Mouse (Mus musculus) heart, embryonic 13.5 days (tissue): ENCODE measurements around the gene Mllt6. TPM values are rescaled to one million over a fixed set of nuclear protein-coding genes. Genes with fewer than 3 reads are reported as not detected.

ENCODE experiments used
- ATAC-seq: fragments of 200-750 bp; cut with Nextera tagmentation; 2 replicates; pipeline ENCODE4 v1.8.0; 2017; ENCODE audit warnings: moderate TSS enrichment; ENCODE audit not compliant: insufficient number of reproducible peaks, low FRiP score, low TSS enrichment; ENCODE audit errors: extremely low read depth
- H3K27ac ChIP-seq: fragments of 300-500 bp; sonication (generic); replicated peaks from 2 replicates; pipeline ENCODE4 v1.5.1; 2015; ENCODE audit warnings: moderate library complexity, mild to moderate bottlenecking, inconsistent platforms
- H3K27me3 ChIP-seq: fragments of 300-500 bp; sonication (generic); replicated peaks from 2 replicates; pipeline ENCODE4 v1.6.1; 2015; ENCODE audit warnings: mild to moderate bottlenecking, inconsistent platforms
- H3K36me3 ChIP-seq: fragments of 300-500 bp; sonication (generic); 2 replicates; pipeline ENCODE4 v1.6.1; 2015; ENCODE audit warnings: mild to moderate bottlenecking, inconsistent platforms
- H3K4me1 ChIP-seq: fragments of 300-500 bp; sonication (generic); 2 replicates; pipeline ENCODE4 v1.6.1; 2015; ENCODE audit warnings: inconsistent platforms
- H3K4me2 ChIP-seq: fragments of 300-500 bp; sonication (generic); 2 replicates; pipeline ENCODE4 v1.6.1; 2015; ENCODE audit warnings: inconsistent platforms, mild to moderate bottlenecking, moderate library complexity
- H3K4me3 ChIP-seq: fragments of 300-500 bp; sonication (generic); 2 replicates; pipeline ENCODE4 v1.5.1; 2015; ENCODE audit warnings: moderate library complexity, mild to moderate bottlenecking, inconsistent platforms
- H3K9ac ChIP-seq: fragments of 300-500 bp; sonication (generic); 2 replicates; pipeline ENCODE4 v1.6.1; 2015; ENCODE audit warnings: inconsistent platforms, mild to moderate bottlenecking, moderate library complexity
- H3K9me3 ChIP-seq: fragments of 300-500 bp; sonication (generic); 2 replicates; pipeline ENCODE4 v1.6.1; 2016; ENCODE audit warnings: inconsistent platforms
- WGBS: fragments of 180-500 bp; shearing (Covaris S2); methylation state at CpG from one replicate; pipeline ENCODE4 v1.1.7; 2015; ENCODE audit warnings: mixed read lengths; 5-methylcytosine and 5-hydroxymethylcytosine counted together
- polyA plus RNA-seq: library from polyadenylated mRNA; unstranded; fragments of >200 nt; fragmentation: Nextera tagmentation; extraction: Ambion mirVana; gene quantifications from 2 replicates; pipeline ENCODE4 v1.2.1, GENCODE M21; 2015

Mllt6 gene
- polyA plus RNA-seq, 1 experiment from 2014 or later = 1.9 TPM

DNA sequence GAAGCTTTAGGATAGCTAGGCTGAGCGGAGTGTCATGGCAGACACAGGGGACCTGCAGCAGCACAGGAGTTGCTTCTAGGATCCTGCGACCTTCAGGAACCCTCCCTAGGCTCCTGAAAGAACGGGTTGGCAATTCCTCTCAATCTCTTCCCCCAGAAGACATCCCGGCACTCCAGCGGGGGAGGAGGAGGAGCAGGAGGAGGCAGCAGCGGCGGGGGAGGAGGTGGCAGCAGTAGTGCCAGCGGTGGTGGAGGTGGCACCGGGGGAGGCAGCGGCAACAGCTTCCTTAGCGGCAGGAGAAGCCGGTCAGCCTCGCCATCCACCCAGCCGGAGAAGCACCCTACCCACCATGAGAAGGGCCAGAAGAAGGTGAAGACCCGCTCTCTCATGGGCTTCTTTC is 6.1 kb downstream of the Mllt6 start:
- peaks cover 89% of the 10 kb centered on the region for H3K36me3 ChIP-seq
- WGBS = 35% methylated on average over 15 of the region's 15 CpGs
- H3K4me2 ChIP-seq = peak overlapping the region; percentile 70

DNA sequence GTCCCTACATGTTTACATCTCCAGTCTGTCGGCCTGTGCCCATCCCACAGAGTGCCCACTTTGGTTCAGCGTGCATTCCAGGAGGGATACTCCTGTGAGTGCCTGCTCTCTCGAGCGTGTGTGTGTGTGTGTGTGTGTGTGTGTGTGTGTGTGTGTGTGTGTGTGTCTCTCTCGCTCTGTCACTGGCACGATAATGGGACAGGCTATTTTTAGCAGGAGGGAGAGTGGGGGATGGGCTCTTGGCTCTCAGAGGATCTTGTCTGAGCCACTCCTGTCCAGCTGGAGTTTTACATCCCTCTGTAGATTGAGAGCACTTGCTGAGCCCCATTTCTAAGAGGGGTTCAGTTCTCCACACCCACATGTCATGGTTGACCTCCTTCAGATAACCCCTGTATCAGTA is 6.6 kb downstream of the Mllt6 start:
- H3K9me3 ChIP-seq = no peaks in the 10 kb centered on the region
- peaks cover 95% of the 10 kb centered on the region for H3K36me3 ChIP-seq
- peak overlapping the region; percentile 33 for H3K4me3 ChIP-seq
- peak overlapping the region; percentile 94 for H3K27ac ChIP-seq
- H3K27me3 ChIP-seq = no peaks in the 10 kb centered on the region
- WGBS = 5% methylated on average over 6 of the region's 6 CpGs
- H3K4me1 ChIP-seq = peaks cover 44% of the 10 kb centered on the region
- H3K4me2 ChIP-seq = peak overlapping the region; percentile 70
- peak overlapping the region; percentile 76 for H3K9ac ChIP-seq
- ATAC-seq = peak; percentile 38; the same call in 1 of the 2 replicates

More for the DNA sequence above, 6.1 kb downstream of the Mllt6 start:
- peaks cover 50% of the 10 kb centered on the region for H3K4me1 ChIP-seq
- peak overlapping the region; percentile 94 for H3K27ac ChIP-seq
- ATAC-seq = no peak
- H3K9me3 ChIP-seq = no peaks in the 10 kb centered on the region
- peak overlapping the region; percentile 11; the same call in 1 of the 2 replicates for H3K4me3 ChIP-seq
- H3K27me3 ChIP-seq = no peaks in the 10 kb centered on the region
- H3K9ac ChIP-seq = peak overlapping the region; percentile 76

DNA sequence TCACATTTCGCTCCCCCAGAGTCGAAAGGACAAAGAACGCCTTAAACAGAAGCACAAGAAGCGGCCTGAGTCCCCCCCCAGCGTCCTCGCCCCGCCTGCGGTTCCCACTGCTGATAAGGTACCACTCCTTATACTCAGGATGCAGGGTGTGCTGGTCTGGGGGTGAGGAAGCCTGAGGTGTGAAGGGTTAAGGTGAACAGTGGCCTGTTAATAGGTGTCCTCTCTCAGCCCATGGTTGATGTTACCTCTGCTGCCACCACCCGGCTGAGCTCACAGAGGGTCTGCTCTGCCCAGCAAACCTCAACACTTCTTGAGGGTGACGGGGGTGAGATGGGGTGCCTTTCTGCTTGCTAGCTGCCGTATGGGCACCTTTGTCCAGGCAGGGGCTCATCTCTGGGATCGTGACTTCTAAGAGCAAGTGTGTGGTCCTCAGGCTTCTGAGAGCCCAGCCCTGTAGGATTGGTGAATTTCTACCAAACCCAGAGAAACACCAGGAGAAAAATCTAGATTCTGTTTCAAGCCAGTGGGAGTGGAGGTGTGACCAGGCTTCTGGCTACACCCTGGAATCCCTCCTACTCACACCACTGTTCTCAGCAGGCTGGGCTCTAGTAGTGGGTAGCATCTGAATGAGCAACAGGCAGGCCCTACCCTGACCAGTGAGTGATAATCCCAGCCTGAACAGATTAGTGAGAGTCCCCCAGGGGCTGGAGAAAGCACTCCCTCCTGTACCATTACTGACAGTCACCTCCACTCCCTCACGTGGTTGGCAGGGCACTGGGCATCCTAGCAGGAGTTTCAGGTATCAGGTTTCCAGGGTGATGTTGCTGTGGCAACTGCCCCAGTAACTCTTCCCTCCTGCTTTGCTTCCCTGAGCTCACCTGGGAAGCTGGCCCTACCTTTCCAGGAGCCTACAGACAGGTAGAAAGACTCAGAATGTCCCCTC is 7.3 kb downstream of the Mllt6 start:
- H3K4me2 ChIP-seq = peak overlapping the region; percentile 70
- H3K36me3 ChIP-seq = peaks cover 98% of the 10 kb centered on the region
- H3K4me3 ChIP-seq = peak overlapping the region; percentile 33
- H3K27ac ChIP-seq = peak overlapping the region; percentile 94
- peaks cover 37% of the 10 kb centered on the region for H3K4me1 ChIP-seq
- no peaks in the 10 kb centered on the region for H3K27me3 ChIP-seq
- WGBS = 21% methylated on average over 13 of the region's 13 CpGs
- no peaks in the 10 kb centered on the region for H3K9me3 ChIP-seq
- H3K9ac ChIP-seq = peak overlapping the region; percentile 76
- no peak; the same call in 1 of the 2 replicates for ATAC-seq

DNA sequence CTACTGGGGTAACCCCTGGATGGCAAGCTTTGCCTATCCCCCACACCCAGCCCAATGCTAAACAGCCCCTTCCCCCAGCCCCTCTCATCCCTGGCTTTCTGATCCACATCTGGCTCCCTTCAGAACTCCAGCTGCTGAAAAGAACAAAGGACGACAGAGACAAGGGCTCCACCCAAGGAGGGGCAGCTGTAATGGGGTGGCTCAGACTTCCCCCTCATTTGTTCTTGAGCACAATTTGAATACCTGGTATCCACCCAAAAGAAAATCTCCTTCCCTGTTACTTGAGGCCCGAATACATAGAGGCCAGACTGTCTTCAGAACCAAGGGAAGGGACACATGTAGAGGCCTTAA is 7.9 kb downstream of the Mllt6 start:
- WGBS = 68% methylated on average over 2 of the region's 2 CpGs
- peaks cover 98% of the 10 kb centered on the region for H3K36me3 ChIP-seq
- 0 out of 2 replicates have a peak overlapping the region, but pooled peaks have one; percentile 76 for H3K9ac ChIP-seq
- H3K4me1 ChIP-seq = peaks cover 40% of the 10 kb centered on the region
- no peak overlapping the region for H3K4me2 ChIP-seq
- H3K9me3 ChIP-seq = no peaks in the 10 kb centered on the region
- no peak overlapping the region for H3K27ac ChIP-seq
- H3K4me3 ChIP-seq = no peak overlapping the region
- no peak for ATAC-seq
- no peaks in the 10 kb centered on the region for H3K27me3 ChIP-seq

DNA sequence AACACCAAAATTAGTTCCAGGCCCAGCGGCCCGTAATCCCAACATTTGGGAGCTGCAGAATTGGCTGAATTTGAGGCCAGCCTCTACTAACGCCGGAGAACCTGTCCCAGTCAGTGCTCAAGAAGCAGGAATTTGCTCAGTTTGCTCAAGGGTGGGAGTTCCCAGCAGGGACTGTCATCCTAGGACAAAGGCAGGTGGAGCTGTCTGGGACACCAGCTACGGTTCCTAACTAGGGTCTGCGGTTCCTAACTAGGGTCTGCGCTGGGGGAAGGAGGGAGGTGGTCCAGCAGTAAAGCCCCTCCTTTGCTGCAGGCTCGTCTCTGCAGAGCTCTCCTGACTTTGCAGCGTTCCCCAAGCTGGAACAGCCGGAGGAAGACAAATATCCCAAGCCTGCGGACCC is 9.9 kb downstream of the Mllt6 start:
- peaks cover 39% of the 10 kb centered on the region for H3K4me1 ChIP-seq
- no peak overlapping the region for H3K4me2 ChIP-seq
- H3K27ac ChIP-seq = no peak overlapping the region
- H3K9ac ChIP-seq = no peak overlapping the region
- no peak for ATAC-seq
- H3K4me3 ChIP-seq = no peak overlapping the region
- no peaks in the 10 kb centered on the region for H3K9me3 ChIP-seq
- H3K27me3 ChIP-seq = no peaks in the 10 kb centered on the region
- H3K36me3 ChIP-seq = peaks cover 98% of the 10 kb centered on the region
- 86% methylated on average over 11 of the region's 11 CpGs for WGBS

DNA sequence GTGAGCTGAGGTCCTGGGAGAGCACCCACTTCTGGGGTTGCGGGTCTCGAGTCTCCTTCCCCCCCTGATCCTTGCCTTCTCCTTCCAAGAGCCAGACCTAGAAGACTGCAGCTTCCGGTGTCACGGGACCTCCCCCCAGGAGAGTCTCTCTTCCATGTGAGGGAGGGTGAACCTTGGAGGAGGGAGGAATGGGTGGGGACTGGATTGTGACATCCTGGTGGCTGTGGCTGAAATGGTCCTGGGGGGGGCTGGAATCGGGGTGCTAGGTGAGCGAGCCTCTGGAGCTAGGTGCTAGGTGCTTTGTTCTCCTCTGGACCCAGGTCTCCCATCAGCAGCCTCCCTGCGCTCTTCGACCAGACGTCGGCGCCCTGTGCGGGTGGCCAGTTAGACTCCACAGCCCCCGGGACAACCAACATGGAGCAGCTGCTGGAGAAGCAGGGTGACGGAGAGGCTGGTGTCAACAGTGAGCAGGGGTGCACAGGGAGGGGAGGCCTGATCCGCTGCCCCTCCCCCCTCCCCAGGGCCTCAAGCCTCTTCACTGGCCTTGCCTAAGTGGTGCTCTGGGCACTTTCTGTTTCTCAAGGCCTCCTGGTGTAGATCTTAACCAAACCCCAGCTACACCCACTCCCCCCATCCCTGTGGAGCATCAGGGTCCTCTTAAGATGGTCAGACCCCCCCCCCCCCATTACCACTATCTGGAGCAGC is 13.0 kb downstream of the Mllt6 start:
- Histone ChIP-seq H3K9ac (0 out of 2 replicates have a peak overlapping the region, but pooled peaks have one; percentile 3), H3K9me3 (no peaks in the 10 kb centered on the region), H3K4me1 (peaks cover 21% of the 10 kb centered on the region), H3K27ac (no peak overlapping the region), H3K4me2 (no peak overlapping the region), H3K36me3 (peaks cover 99% of the 10 kb centered on the region), H3K27me3 (no peaks in the 10 kb centered on the region), H3K4me3 (no peak overlapping the region)
- no peak for ATAC-seq
- WGBS = 70% methylated on average over 15 of the region's 15 CpGs

DNA sequence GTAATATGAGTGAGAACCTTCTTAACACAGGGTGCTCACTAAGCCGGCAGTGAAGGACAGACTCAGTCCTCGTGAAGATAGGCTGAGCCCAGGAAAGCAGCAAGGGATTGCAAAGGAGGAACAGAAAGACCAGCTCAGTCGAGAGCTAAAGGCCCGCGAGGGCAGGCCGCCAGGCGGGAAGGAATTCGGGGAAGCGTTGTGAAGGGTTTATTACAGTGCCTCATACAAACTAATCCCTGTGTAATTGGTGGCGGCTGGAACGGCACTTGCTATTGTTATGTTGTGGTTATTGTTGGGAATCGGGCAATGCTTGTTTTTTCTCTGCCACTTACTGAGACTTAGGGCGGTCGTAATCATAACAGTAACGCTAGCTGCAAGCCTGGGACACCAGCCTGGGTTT is 14.2 kb downstream of the Mllt6 start:
- no peak overlapping the region for H3K4me2 ChIP-seq
- no peak for ATAC-seq
- no peak overlapping the region for H3K27ac ChIP-seq
- 77% methylated on average over 15 of the region's 15 CpGs for WGBS
- H3K36me3 ChIP-seq = peaks cover 99% of the 10 kb centered on the region
- no peak overlapping the region for H3K9ac ChIP-seq
- H3K9me3 ChIP-seq = no peaks in the 10 kb centered on the region
- H3K4me1 ChIP-seq = peaks cover 30% of the 10 kb centered on the region
- no peak overlapping the region for H3K4me3 ChIP-seq
- H3K27me3 ChIP-seq = no peaks in the 10 kb centered on the region

DNA sequence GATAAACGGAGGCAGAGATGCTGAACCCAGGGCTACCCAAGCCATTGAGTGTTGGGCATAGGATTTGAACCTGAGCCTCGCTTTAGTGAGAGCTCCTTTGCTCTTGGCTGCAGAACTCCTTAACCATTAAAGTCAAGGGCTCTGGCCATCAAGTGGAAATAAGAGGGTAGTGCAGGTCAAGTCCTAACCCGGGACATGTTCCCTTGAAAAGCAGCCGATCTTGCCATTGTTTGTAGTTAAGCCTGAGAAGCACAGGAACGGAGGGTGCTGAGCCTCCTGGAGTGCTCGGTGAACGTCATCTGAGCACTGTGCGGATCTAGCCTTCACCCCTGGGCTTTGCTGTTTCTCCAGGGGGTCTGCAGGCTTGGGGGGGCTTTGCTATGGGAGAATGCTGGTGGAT is 14.6 kb downstream of the Mllt6 start:
- H3K4me2 ChIP-seq = no peak overlapping the region
- H3K9me3 ChIP-seq = no peaks in the 10 kb centered on the region
- no peak for ATAC-seq
- peaks cover 99% of the 10 kb centered on the region for H3K36me3 ChIP-seq
- H3K27me3 ChIP-seq = no peaks in the 10 kb centered on the region
- no peak overlapping the region for H3K4me3 ChIP-seq
- WGBS = 70% methylated on average over 8 of the region's 8 CpGs
- H3K4me1 ChIP-seq = peaks cover 32% of the 10 kb centered on the region
- no peak overlapping the region for H3K27ac ChIP-seq
- H3K9ac ChIP-seq = peak overlapping the region; percentile 37; the same call in 1 of the 2 replicates

DNA sequence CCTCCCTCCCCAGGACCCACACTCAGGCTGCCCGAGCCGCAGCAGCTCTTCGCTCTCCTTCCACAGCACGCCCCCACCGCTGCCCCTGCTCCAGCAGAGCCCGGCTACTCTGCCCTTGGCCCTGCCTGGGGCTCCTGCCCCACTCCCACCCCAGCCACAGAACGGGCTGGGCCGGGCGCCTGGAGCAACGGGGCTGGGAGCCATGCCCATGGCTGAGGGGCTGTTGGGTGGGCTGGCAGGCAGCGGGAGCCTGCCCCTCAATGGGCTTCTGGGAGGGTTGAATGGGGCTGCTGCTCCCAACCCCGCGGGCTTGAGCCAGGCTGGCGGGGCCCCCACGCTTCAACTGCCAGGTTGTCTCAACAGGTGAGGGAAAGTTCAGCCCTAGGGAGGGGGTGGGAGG is 15.1 kb downstream of the Mllt6 start:
- Histone ChIP-seq H3K4me3 (no peak overlapping the region), H3K36me3 (peaks cover 98% of the 10 kb centered on the region), H3K9me3 (no peaks in the 10 kb centered on the region), H3K27me3 (no peaks in the 10 kb centered on the region), H3K27ac (no peak overlapping the region), H3K9ac (peak overlapping the region; percentile 37; the same call in 1 of the 2 replicates), H3K4me2 (no peak overlapping the region), H3K4me1 (peaks cover 32% of the 10 kb centered on the region)
- no peak for ATAC-seq
- WGBS = 91% methylated on average over 15 of the region's 15 CpGs

DNA sequence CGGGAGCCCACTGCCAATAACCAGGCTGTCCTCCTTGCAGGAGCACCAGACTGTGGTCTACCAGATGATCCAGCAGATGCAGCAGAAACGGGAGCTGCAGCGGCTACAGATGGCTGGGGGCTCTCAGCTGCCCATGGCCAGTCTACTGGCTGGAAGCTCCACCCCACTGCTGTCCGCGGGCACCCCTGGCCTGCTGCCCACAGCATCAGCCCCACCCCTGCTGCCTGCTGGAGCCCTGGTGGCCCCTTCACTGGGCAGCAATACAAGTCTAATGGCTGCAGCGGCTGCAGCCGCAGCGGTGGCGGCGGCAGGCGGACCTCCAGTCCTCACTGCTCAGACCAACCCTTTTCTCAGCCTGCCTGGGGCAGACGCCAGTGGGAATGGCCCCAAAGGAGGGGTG is 17.2 kb downstream of the Mllt6 start:
- Histone ChIP-seq H3K27ac (peak overlapping the region; percentile 25; the same call in 1 of the 2 replicates), H3K4me2 (no peak overlapping the region), H3K9me3 (no peaks in the 10 kb centered on the region), H3K4me1 (peaks cover 40% of the 10 kb centered on the region), H3K36me3 (peaks cover 77% of the 10 kb centered on the region), H3K9ac (peak overlapping the region; percentile 16), H3K4me3 (no peak overlapping the region), H3K27me3 (no peaks in the 10 kb centered on the region)
- 0 out of 2 replicates have a peak, but pooled peaks have one; percentile 4 for ATAC-seq
- 72% methylated on average over 12 of the region's 12 CpGs for WGBS

DNA sequence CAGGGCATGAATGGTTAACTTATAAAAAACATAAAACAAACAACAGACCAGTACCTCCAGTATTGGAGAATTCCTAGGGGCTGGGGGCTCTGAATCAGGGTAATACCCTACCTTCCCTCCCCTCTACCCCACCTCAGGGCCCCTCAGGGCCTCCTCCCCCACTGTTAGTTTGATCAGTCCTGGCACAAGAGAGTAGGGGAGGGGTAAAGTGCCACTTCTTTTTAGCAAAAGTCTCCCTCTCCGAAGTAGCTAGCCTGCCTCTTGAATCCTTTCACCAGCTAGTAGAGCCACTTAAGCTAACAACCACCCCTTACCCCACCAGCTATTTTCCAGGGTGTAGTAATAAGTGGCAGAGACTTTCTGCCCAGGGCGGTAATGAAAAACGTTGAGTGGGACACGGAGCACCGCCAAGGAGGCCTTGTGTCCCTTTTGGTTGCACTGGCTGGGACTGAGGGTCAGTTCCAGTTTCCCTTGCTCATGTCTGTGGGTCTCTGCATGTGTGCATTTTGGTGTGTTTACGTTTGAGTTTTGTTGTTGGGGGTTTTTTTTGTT is 19.4 kb downstream of the Mllt6 start:
- no peak for ATAC-seq
- Histone ChIP-seq H3K9me3 (no peaks in the 10 kb centered on the region), H3K4me2 (no peak overlapping the region), H3K4me1 (peaks cover 50% of the 10 kb centered on the region), H3K4me3 (no peak overlapping the region), H3K27me3 (no peaks in the 10 kb centered on the region), H3K9ac (0 out of 2 replicates have a peak overlapping the region, but pooled peaks have one; percentile 37), H3K36me3 (peaks cover 55% of the 10 kb centered on the region), H3K27ac (no peak overlapping the region; the same call in 1 of the 2 replicates)
- WGBS = 51% methylated on average over 6 of the region's 6 CpGs
